Mouse (Mus musculus) megakaryocyte-erythroid progenitor cell, adult 5-6 weeks (primary cell): ENCODE results near the gene Chadl. TPM values are rescaled to one million over a fixed set of nuclear protein-coding genes. Genes with fewer than 3 reads are reported as not detected.
"Not testable (repeated sequence)": the region's sequence is repeated elsewhere in the genome, so short reads cannot be mapped to it uniquely, and the experiment has no call there.

Experiments used
- ATAC-seq: replicated peaks from 2 replicates; pipeline ENCODE4 v1.8.0; 2016; ENCODE audit warnings: mild to moderate bottlenecking, inconsistent platforms; ENCODE audit not compliant: severe bottlenecking, poor library complexity, low FRiP score, low TSS enrichment
- total RNA-seq, 2 experiments: library from RNA; stranded (forward) in 1 of 2; stranded (reverse) in 1 of 2; fragments of 200-1000, 215-1000 nt in 1 of 2; fragments of >200 nt in 1 of 2; fragmentation: Nextera tagmentation in 1 of 2; gene quantifications; 2 replicates each; pipeline ENCODE4 v1.2.3; 2014 to 2017

Chadl gene
- total RNA-seq, 2 experiments from 2014 or later = 0.09 TPM; not detected in 1

- ATAC-seq = no peak
Observed at GRCm38 (mm10) chr15:81702306-81703093, 5.4 kb upstream of the Chadl start.

- ATAC-seq = not testable (repeated sequence)
Observed at GRCm38 (mm10) chr15:81701350-81701749, 4.3 kb upstream of the Chadl start.

GRCm38 (mm10) chr15:81700601-81701000, 3.5 kb upstream of the Chadl start:
- ATAC-seq = no peak

GRCm38 (mm10) chr15:81700161-81700560, 3.1 kb upstream of the Chadl start:
- ATAC-seq = no peak

- no peak for ATAC-seq
Observed at GRCm38 (mm10) chr15:81698532-81698931, 1.4 kb upstream of the Chadl start.

- no peak for ATAC-seq
Observed at GRCm38 (mm10) chr15:81697847-81698246, 760 bp upstream of the Chadl start.

GRCm38 (mm10) chr15:81694891-81695290, 2.2 kb downstream of the Chadl start:
- ATAC-seq = no peak

- peak; percentile 77 for ATAC-seq
Observed at GRCm38 (mm10) chr15:81693967-81694881, 2.9 kb downstream of the Chadl start.

- ATAC-seq = no peak
Observed at GRCm38 (mm10) chr15:81693366-81693966, 3.6 kb downstream of the Chadl start.

GRCm38 (mm10) chr15:81680301-81680805, 16.7 kb downstream of the Chadl start:
- ATAC-seq = no peak

- no peak for ATAC-seq
Observed at GRCm38 (mm10) chr15:81676637-81677036, 20.4 kb downstream of the Chadl start.

GRCm38 (mm10) chr15:81670231-81670640, 26.9 kb downstream of the Chadl start:
- peak; percentile 44; the same call in 1 of the 2 replicates for ATAC-seq

- ATAC-seq = no peak
Observed at GRCm38 (mm10) chr15:81666957-81667356, 30.1 kb downstream of the Chadl start.

- ATAC-seq = peak; percentile 98
Observed at GRCm38 (mm10) chr15:81663697-81664561, 33.2 kb downstream of the Chadl start, which contains the start of gene L3mbtl2. L3mbtl2 (plus strand) TSS chr15:81663889.

GRCm38 (mm10) chr15:81663281-81663680, 33.8 kb downstream of the Chadl start:
- ATAC-seq = no peak

- no peak for ATAC-seq
Observed at GRCm38 (mm10) chr15:81661701-81662100, 35.4 kb downstream of the Chadl start.

GRCm38 (mm10) chr15:81650636-81651035, 46.5 kb downstream of the Chadl start:
- no peak for ATAC-seq

GRCm38 (mm10) chr15:81649516-81650455, 47.3 kb downstream of the Chadl start:
- ATAC-seq = no peak
